Mouse (Mus musculus): ENCODE data around the gene Pgm5. TPM values are rescaled to one million over a fixed set of nuclear protein-coding genes. Genes with fewer than 3 reads are reported as not detected.

The Pgm5 gene
- polyA plus RNA-seq, 1 experiment from 2014 or later = 0.31 TPM

DNA sequence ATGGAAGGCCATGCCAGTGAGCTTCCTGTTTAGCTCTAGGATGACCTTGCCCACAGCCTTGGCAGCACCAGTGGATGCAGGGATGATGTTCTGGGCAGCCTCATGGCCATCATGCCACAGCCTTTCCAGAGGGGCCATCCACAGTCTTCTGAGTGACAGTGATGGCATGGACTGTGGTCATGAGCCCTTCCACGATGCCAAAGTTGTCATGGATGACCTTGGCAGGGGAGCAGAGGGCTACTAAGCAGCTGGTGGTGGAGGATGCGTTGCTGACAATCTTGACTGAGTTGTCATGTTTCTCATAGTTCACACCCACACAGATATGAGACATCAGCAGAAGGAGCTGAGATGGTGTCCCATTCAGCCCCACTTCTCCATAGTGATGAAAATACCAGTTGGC, 169.0 kb downstream of the Pgm5 start:
- H3K4me3 ChIP-seq (replicated peaks) = no peak overlapping the region
- H3K27ac ChIP-seq = no peak overlapping the region
- H3K9ac ChIP-seq (replicated peaks) = no peak overlapping the region
- no peaks in the 10 kb centered on the region for H3K9me3 ChIP-seq
- WGBS = 94% methylated on average over 2 of the region's 2 CpGs
- no peak for ATAC-seq
- H3K4me2 ChIP-seq (replicated peaks) = no peak overlapping the region
- H3K27me3 ChIP-seq = no peaks in the 10 kb centered on the region
- H3K36me3 ChIP-seq = no peaks in the 10 kb centered on the region
- H3K4me1 ChIP-seq (replicated peaks) = 0 out of 2 replicates have a peak, but pooled peaks cover 2% of the 10 kb centered on the region

DNA sequence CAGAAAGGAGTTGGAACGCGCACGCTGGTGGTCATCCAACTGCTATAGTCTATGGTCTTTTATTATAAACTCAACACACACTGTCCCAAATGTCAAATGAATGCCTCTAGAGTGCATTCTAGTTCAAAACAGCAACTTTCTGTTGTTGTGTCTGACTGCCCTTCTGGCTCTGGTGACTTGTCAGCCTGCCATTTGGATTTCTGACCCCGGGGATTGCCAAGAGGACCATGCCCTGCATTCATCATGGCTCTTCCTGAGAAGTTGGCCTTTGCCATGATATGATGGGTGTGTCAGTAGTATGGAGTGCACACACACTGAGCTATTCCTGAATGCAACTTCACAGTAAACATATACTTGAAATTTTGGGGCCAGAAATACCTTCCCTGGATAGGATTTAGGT, 172.1 kb downstream of the Pgm5 start:
- H3K9ac ChIP-seq (replicated peaks) = no peak overlapping the region
- WGBS = 93% methylated on average over 4 of the region's 4 CpGs
- no peaks in the 10 kb centered on the region for H3K36me3 ChIP-seq
- H3K27ac ChIP-seq = no peak overlapping the region
- H3K9me3 ChIP-seq = no peaks in the 10 kb centered on the region
- H3K4me1 ChIP-seq (replicated peaks) = 0 out of 2 replicates have a peak, but pooled peaks cover 2% of the 10 kb centered on the region
- H3K4me2 ChIP-seq (replicated peaks) = no peak overlapping the region
- H3K27me3 ChIP-seq = no peaks in the 10 kb centered on the region
- ATAC-seq = no peak
- H3K4me3 ChIP-seq (replicated peaks) = no peak overlapping the region

DNA sequence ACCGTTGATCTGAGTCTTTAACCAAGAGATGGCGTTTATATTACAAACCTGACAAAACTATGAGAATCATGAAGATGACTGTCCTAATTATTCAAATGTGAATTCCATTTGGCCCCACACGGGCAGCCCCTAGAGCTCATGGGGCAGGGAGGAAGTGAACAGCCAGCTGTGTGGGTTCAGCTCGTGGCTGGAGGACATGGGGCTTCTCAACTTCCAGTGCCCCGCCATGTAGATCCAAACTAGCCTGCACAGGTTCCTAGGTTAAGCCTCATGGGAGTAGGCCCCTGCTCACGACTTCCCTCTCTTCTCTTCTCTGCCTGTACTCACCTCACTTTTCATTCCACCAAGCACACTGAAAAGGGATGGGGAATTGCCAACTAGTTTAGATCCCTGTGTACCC, 173.3 kb downstream of the Pgm5 start:
- no peaks in the 10 kb centered on the region for H3K9me3 ChIP-seq
- H3K36me3 ChIP-seq = no peaks in the 10 kb centered on the region
- no peak overlapping the region for H3K9ac ChIP-seq (replicated peaks)
- no peak overlapping the region for H3K4me2 ChIP-seq (replicated peaks)
- 0 out of 2 replicates have a peak, but pooled peaks cover 2% of the 10 kb centered on the region for H3K4me1 ChIP-seq (replicated peaks)
- ATAC-seq = no peak
- H3K4me3 ChIP-seq (replicated peaks) = no peak overlapping the region
- no peaks in the 10 kb centered on the region for H3K27me3 ChIP-seq
- WGBS = 87% methylated on average over 6 of the region's 6 CpGs
- no peak overlapping the region for H3K27ac ChIP-seq

DNA sequence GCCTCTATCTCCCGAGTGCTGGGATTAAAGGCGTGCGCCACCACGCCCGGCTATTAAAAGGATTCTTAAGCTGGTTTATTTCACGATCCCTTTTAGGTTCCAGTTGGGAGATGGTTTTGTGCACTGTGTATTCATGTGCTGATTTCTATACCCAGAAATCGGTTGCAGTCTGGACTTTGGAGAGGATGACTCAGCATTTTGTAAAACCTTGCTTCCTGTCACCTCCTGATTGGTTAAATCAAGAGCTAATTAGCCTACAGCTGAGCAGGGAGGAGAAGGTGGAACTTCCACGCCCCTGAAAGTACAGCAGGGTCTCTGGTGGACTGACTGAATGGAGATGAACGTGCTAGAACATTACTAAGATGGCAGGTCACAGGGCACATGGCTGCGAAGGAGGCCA, 175.2 kb downstream of the Pgm5 start:
- Histone ChIP-seq H3K27me3 (no peaks in the 10 kb centered on the region), H3K4me1 (replicated peaks) (0 out of 2 replicates have a peak, but pooled peaks cover under 1% of the 10 kb centered on the region), H3K4me3 (replicated peaks) (no peak overlapping the region), H3K4me2 (replicated peaks) (no peak overlapping the region), H3K36me3 (no peaks in the 10 kb centered on the region), H3K9me3 (no peaks in the 10 kb centered on the region), H3K9ac (replicated peaks) (no peak overlapping the region), H3K27ac (no peak overlapping the region)
- ATAC-seq = no peak
- 91% methylated on average over 10 of the region's 10 CpGs for WGBS

DNA sequence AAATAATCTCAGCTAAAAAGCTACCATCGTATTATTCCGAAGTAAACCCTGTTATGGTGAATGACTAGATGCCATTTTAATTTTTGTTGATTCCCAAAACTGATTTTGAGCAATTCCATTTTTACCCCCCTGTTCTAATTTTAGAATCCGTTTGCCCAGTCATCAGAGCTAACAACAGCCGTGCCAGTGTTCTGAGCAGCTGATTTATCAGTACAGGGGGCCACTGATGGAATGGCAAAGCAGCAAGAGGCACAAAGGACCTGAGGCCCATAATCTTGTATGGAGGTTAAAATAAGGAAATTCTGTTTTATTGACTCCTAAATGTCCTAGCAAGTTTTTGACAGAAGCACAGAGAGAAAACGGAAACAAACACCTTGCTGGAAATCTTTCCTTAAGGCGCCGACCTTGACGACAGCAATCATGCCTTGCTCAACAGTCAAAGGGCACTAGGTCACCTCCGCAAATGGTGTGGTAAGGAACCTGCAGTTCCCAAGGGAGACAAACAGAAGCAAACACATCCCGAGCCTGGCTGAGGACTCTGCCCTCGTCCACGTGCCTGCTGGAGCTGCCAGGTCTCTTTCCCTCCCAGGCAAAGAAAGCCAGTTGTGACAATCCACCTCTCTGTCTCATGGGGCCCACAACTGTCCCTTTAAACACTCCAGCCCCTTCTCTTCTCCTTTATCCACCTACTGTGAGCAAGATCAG, 178.5 kb downstream of the Pgm5 start:
- H3K36me3 ChIP-seq = no peaks in the 10 kb centered on the region
- no peaks in the 10 kb centered on the region for H3K4me1 ChIP-seq (replicated peaks)
- H3K27ac ChIP-seq = no peak overlapping the region
- H3K4me2 ChIP-seq (replicated peaks) = no peak overlapping the region
- H3K27me3 ChIP-seq = no peaks in the 10 kb centered on the region
- ATAC-seq = no peak
- no peaks in the 10 kb centered on the region for H3K9me3 ChIP-seq
- H3K4me3 ChIP-seq (replicated peaks) = no peak overlapping the region
- 81% methylated on average over 12 of the region's 12 CpGs for WGBS
- no peak overlapping the region for H3K9ac ChIP-seq (replicated peaks)

DNA sequence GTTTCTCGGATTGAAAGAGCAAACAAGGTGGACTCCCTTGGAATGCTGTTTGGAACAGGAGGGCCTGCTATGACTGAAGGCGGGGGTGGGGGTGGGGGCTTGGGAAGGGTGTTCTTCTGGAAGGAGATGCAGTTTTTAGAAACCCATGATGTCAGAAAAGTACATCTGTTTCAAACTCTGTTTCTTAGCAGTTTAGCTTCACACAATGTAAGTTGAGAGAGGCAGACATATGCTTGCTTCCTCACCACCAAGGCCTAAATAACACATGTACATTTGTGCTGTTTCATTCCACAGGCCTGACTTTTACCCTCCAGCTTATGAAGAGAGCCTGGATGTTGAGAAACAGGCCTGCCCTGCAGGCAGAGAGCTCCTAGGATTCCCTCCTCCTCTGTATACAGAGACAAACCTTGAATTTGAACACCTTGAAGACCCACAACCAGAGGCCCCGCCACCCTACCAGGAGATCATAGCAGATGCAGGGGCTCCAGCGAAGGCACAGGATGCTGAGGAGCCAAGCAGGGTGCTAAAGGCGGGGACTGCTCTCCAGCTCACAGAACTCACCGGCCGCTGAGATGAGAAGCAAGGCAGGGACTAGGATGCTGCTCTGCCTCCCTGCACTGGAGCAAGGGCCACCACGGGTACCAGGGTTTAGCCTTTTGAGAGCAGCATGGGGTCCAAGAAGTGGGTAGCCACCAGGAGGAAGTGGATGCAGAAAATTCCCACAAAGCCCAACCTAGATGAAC, 184.2 kb downstream of the Pgm5 start:
- no peaks in the 10 kb centered on the region for H3K27me3 ChIP-seq
- H3K4me2 ChIP-seq (replicated peaks) = no peak overlapping the region
- no peaks in the 10 kb centered on the region for H3K4me1 ChIP-seq (replicated peaks)
- H3K36me3 ChIP-seq = no peaks in the 10 kb centered on the region
- no peak for ATAC-seq
- H3K9me3 ChIP-seq = no peaks in the 10 kb centered on the region
- H3K27ac ChIP-seq = no peak overlapping the region
- no peak overlapping the region for H3K4me3 ChIP-seq (replicated peaks)
- H3K9ac ChIP-seq (replicated peaks) = no peak overlapping the region
- WGBS = 69% methylated on average over 8 of the region's 8 CpGs

DNA sequence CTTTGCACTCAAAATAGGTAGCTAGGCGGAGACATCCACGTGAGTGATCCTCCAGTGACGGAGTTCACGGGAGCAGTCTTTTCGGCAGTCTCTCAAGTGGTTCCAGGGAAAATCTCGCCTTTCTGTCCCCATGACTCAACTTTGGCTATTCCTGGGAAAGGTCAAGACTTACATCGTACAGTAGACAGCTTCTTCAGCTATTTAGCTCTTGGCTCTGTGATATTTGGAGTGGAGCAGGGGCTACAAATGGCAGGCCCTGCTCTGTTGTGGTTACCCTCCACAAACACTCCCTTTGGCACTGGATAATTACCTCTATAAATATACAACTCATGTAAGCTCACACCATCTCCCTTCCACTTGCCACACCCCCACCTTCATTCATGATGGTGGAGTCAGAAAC, 185.2 kb downstream of the Pgm5 start:
- no peaks in the 10 kb centered on the region for H3K27me3 ChIP-seq
- H3K9me3 ChIP-seq = no peaks in the 10 kb centered on the region
- H3K4me1 ChIP-seq (replicated peaks) = no peaks in the 10 kb centered on the region
- ATAC-seq = no peak
- 87% methylated on average over 7 of the region's 7 CpGs for WGBS
- no peak overlapping the region for H3K27ac ChIP-seq
- H3K36me3 ChIP-seq = no peaks in the 10 kb centered on the region
- no peak overlapping the region for H3K9ac ChIP-seq (replicated peaks)
- no peak overlapping the region for H3K4me3 ChIP-seq (replicated peaks)
- H3K4me2 ChIP-seq (replicated peaks) = no peak overlapping the region

DNA sequence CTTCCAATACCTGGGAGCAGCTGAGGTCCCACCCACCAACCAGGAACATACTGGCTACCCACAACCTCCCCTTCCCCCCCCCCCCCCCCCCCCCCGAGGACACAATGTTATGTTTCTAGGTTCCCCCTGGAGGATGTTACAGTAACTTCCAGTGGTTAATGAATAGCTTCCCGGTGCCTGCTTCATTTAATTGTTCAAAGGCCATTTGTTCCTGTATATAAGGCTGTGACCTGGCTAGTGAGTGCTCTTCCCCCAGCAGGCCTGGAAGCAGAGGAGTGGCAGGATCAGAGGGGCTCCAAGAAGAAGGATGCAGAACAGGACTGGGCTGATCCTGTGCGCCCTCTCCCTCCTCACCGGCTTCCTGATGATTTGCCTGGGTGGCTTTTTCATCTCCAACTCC, 187.9 kb downstream of the Pgm5 start, which contains the start of gene Tmem252:
Gene Tmem252, plus strand, starts transcription at position 247 of the 400 bp plus-strand sequence.
- Histone ChIP-seq H3K27ac (no peak within 1 kb of the TSS), H3K4me2 (replicated peaks) (no peak within 1 kb of the TSS), H3K9ac (replicated peaks) (no peak within 1 kb of the TSS), H3K4me3 (replicated peaks) (no peak within 1 kb of the TSS), H3K9me3 (no peaks in the 10 kb centered on the region), H3K36me3 (no peaks in the 10 kb centered on the region), H3K27me3 (no peaks in the 10 kb centered on the region), H3K4me1 (replicated peaks) (no peaks in the 10 kb centered on the region)
- 72% methylated on average over 4 of the region's 4 CpGs for whole genome bisulfite sequencing
- no peak for ATAC-seq

DNA sequence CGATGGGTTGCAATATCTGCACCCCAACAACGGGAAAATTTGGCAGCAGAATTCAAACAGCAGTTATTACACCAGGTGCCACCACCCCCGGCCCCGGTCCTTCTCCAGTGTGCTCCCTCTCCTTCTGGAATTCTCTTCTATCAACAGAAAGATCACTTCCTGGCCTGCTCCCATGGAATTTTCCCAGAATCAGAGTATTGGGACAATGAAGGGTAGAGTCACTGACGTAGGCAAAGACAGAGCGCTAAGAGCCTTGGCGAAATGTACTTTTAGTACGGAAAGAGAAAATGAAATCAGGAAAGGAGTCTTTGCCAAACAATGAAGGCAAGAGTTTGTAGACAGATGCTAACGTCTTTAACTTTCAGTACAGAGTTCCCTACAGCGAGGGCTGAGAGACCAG, 188.3 kb downstream of the Pgm5 start:
- WGBS = 93% methylated on average over 10 of the region's 10 CpGs
- no peak for ATAC-seq
- H3K27me3 ChIP-seq = no peaks in the 10 kb centered on the region

DNA sequence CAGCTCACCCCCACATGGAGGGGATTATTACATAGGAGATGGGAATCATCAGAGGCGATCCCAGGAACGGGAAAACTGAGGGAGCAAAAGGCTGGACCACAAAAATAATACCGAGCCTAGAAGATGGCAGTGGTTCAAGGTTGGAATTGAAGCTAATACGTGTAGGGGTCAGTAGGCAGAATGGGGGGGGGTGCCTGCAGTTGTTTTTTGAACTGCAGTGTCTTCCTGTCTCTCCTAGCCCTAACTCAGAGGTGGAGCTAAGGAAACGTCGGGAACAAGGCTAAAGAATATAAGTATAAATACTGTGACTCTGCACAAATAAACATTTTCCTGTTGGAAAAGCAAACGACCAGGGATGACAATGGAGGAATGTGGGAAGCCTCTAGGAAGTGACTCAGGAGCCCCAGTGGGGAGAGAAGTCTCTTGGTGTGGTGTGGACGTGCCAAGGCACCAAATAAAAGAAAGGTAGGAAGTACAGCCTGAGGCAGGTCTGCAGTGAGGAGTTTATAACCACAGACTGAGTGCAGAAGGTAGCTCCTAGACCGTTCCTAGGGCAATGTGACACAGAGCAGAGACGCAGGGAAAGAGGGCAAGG, 189.2 kb downstream of the Pgm5 start:
- Histone ChIP-seq H3K4me1 (replicated peaks) (no peaks in the 10 kb centered on the region), H3K4me2 (replicated peaks) (no peak overlapping the region), H3K36me3 (no peaks in the 10 kb centered on the region), H3K4me3 (replicated peaks) (no peak overlapping the region), H3K27ac (no peak overlapping the region), H3K9ac (replicated peaks) (no peak overlapping the region), H3K9me3 (no peaks in the 10 kb centered on the region), H3K27me3 (no peaks in the 10 kb centered on the region)
- ATAC-seq = no peak
- 79% methylated on average over 10 of the region's 10 CpGs for WGBS

More for the DNA sequence above, 188.3 kb downstream of the Pgm5 start:
- H3K4me2 ChIP-seq (replicated peaks) = no peak overlapping the region
- no peaks in the 10 kb centered on the region for H3K36me3 ChIP-seq
- no peak overlapping the region for H3K4me3 ChIP-seq (replicated peaks)
- no peak overlapping the region for H3K27ac ChIP-seq
- no peaks in the 10 kb centered on the region for H3K4me1 ChIP-seq (replicated peaks)
- H3K9ac ChIP-seq (replicated peaks) = no peak overlapping the region
- H3K9me3 ChIP-seq = no peaks in the 10 kb centered on the region

DNA sequence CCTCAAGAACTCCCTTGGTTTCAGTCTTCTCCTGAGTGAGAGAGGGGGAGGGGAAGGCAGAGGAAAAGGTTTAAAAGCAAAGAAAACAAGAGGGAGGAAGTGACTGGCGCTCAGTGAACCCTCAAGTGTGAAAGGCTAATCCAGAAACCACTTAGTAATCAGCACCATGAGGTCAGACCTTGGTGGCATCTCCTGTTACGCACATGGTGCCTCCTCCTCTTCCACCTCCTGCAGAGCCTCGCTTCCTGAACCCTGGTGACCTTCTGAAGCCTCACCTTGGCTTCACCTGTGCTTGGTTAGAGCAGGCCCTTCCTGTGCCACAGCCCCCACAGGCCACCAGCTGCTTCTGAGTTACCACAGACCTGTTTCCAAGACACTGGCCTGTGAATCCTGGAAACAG, 190.1 kb downstream of the Pgm5 start:
- Histone ChIP-seq H3K4me2 (replicated peaks) (no peak overlapping the region), H3K27me3 (no peaks in the 10 kb centered on the region), H3K9me3 (no peaks in the 10 kb centered on the region), H3K36me3 (no peaks in the 10 kb centered on the region), H3K4me1 (replicated peaks) (no peaks in the 10 kb centered on the region), H3K4me3 (replicated peaks) (no peak overlapping the region), H3K27ac (no peak overlapping the region), H3K9ac (replicated peaks) (no peak overlapping the region)
- no peak for ATAC-seq
- 49% methylated on average over 3 of the region's 3 CpGs for WGBS

DNA sequence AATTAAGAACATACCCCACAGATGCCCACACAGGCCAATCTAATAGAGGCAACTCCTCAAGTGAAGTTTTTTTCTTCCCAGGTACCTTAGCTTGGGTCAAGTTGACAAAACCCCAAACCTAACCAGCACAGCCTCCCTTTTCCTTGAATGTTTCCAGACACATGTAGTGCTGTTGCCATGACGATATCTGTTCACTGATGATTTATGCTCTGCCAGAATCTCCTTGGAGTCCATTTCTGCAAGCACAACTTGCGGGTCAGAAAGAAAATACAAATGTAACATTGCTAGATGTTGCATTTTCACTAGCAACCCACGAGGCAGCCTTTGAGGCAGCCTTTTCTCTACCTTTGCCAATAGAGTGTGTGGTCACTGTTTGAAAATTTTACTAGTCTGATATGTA, 194.1 kb downstream of the Pgm5 start:
- 80% methylated on average over 3 of the region's 3 CpGs for WGBS
- Histone ChIP-seq H3K27me3 (no peaks in the 10 kb centered on the region), H3K4me1 (replicated peaks) (no peaks in the 10 kb centered on the region), H3K9me3 (no peaks in the 10 kb centered on the region), H3K36me3 (no peaks in the 10 kb centered on the region), H3K9ac (replicated peaks) (no peak overlapping the region), H3K27ac (no peak overlapping the region), H3K4me3 (replicated peaks) (no peak overlapping the region), H3K4me2 (replicated peaks) (no peak overlapping the region)
- ATAC-seq = no peak
